Mouse (Mus musculus): ENCODE measurements around the gene Cracr2b. TPM values are rescaled to one million over a fixed set of nuclear protein-coding genes. Genes with fewer than 3 reads are reported as not detected.

The Cracr2b gene
- polyA plus RNA-seq, 1 experiment, result 4.5 TPM

DNA sequence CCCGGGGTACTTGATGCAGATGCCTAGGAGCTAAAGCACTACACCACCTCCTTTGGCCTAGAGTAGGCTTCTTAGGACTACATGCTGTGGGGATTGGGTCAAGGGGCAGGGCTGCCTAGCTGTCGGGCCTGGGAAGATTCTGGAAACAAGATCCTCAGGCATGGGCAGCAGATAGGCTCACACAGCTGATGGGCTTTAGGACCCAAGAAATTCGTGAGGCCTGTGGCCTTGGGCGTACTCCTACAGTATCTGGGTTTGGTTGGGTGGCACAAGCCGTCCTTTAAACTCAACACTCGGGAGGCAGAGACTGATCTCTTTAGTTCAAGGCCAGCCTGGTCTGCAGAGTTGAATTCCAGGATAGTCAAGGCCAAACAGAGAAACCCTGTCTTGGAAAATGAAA lies 11.3 kb downstream of the Cracr2b start:
- peaks cover 33% of the 10 kb centered on the region for H3K36me3 ChIP-seq (ENCODE audit: control insufficient read depth, insufficient read depth)
- H3K79me3 ChIP-seq (ENCODE audit: low read depth), result peaks cover 48% of the 10 kb centered on the region
- no peak overlapping the region for H3K4me3 ChIP-seq (ENCODE audit: insufficient read depth, poor library complexity, severe bottlenecking)
- TF ChIP-seq MYOD1 (IDR thresholded peaks at IDR 0.05; ENCODE audit: control insufficient read depth, insufficient read length, low read depth) (no peak), MAX (IDR thresholded peaks at IDR 0.05) (no peak), FOSL1 (IDR thresholded peaks at IDR 0.05; ENCODE audit: insufficient read depth, low read length, poor library complexity, severe bottlenecking) (no peak), CTCF (IDR thresholded peaks at IDR 0.05; ENCODE audit: control insufficient read depth, insufficient read depth, insufficient read length) (no peak), USF1 (IDR thresholded peaks at IDR 0.05; ENCODE audit: low read depth) (no peak), MYOG (IDR thresholded peaks at IDR 0.05; ENCODE audit: control insufficient read depth, extremely low read depth, insufficient read length) (no peak), CEBPB (IDR thresholded peaks at IDR 0.05; ENCODE audit: low read depth) (no peak)
- H3K27me3 ChIP-seq (ENCODE audit: control insufficient read depth, insufficient read depth, insufficient read length), result no peaks in the 10 kb centered on the region
- H3ac ChIP-seq (ENCODE audit: control insufficient read depth, insufficient read length, low read depth), result no peak overlapping the region
- H3K79me2 ChIP-seq (ENCODE audit: control insufficient read depth, insufficient read depth), result peaks cover 92% of the 10 kb centered on the region

DNA sequence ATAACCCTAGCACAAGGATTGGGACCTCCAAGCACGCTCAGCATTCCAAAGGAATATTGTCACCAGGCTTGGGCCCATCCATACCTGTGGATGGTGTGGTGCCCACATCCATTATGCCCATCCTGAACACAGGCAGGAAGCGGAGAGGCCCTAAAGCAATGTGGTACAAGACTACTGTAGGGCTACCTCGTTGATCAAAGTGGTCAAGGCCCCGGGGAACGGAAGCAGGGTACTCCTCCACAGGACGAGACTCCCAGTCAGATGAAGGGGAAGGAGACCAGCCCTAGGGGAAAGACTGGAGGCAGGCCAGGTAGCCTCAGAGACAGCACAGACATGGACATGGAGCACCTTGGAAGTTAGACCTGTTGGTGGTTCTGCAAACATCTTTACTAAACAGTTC lies 11.9 kb downstream of the Cracr2b start:
- Histone ChIP-seq H3K27me3 (ENCODE audit: control insufficient read depth, insufficient read depth, insufficient read length) (no peaks in the 10 kb centered on the region), H3ac (ENCODE audit: control insufficient read depth, insufficient read length, low read depth) (no peak overlapping the region), H3K79me2 (ENCODE audit: control insufficient read depth, insufficient read depth) (peaks cover 92% of the 10 kb centered on the region), H3K79me3 (ENCODE audit: low read depth) (peaks cover 52% of the 10 kb centered on the region), H3K4me3 (ENCODE audit: insufficient read depth, poor library complexity, severe bottlenecking) (no peak overlapping the region), H3K36me3 (ENCODE audit: control insufficient read depth, insufficient read depth) (peaks cover 33% of the 10 kb centered on the region)
- TF ChIP-seq FOSL1 (IDR thresholded peaks at IDR 0.05; ENCODE audit: insufficient read depth, low read length, poor library complexity, severe bottlenecking), result no peak
- TF ChIP-seq MYOG (IDR thresholded peaks at IDR 0.05; ENCODE audit: control insufficient read depth, extremely low read depth, insufficient read length), result no peak
- TF ChIP-seq USF1 (IDR thresholded peaks at IDR 0.05; ENCODE audit: low read depth), result no peak
- TF ChIP-seq MYOD1 (IDR thresholded peaks at IDR 0.05; ENCODE audit: control insufficient read depth, insufficient read length, low read depth), result no peak
- TF ChIP-seq CTCF (IDR thresholded peaks at IDR 0.05; ENCODE audit: control insufficient read depth, insufficient read depth, insufficient read length), result no peak
- no peak for TF ChIP-seq CEBPB (IDR thresholded peaks at IDR 0.05; ENCODE audit: low read depth)
- TF ChIP-seq MAX (IDR thresholded peaks at IDR 0.05), result no peak

DNA sequence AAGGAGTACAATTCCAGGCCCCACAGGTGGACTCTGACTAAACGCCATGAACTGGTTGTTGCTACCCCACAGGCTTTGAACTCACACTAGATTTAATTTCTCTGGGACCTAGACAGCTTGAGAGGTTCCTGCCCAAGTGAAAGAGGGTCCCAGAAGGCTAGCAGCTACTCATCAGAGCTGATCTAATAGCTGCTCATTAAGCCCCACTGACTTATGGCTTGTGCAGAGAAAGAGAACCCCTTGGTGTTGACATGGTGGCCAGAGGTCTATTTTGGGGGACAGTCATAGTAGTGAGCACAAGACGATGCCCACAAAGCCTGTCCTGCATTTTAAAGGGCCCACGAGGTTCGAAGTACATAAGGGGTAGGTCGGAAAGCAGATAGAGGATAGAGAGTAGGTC lies 13.3 kb downstream of the Cracr2b start:
- peak overlapping the region; percentile 76 for H3K4me3 ChIP-seq (ENCODE audit: insufficient read depth, poor library complexity, severe bottlenecking)
- TF ChIP-seq CTCF (IDR thresholded peaks at IDR 0.05; ENCODE audit: control insufficient read depth, insufficient read depth, insufficient read length) (no peak), MAX (IDR thresholded peaks at IDR 0.05) (no peak), MYOD1 (IDR thresholded peaks at IDR 0.05; ENCODE audit: control insufficient read depth, insufficient read length, low read depth) (no peak), FOSL1 (IDR thresholded peaks at IDR 0.05; ENCODE audit: insufficient read depth, low read length, poor library complexity, severe bottlenecking) (no peak), USF1 (IDR thresholded peaks at IDR 0.05; ENCODE audit: low read depth) (no peak), CEBPB (IDR thresholded peaks at IDR 0.05; ENCODE audit: low read depth) (no peak), MYOG (IDR thresholded peaks at IDR 0.05; ENCODE audit: control insufficient read depth, extremely low read depth, insufficient read length) (no peak)

DNA sequence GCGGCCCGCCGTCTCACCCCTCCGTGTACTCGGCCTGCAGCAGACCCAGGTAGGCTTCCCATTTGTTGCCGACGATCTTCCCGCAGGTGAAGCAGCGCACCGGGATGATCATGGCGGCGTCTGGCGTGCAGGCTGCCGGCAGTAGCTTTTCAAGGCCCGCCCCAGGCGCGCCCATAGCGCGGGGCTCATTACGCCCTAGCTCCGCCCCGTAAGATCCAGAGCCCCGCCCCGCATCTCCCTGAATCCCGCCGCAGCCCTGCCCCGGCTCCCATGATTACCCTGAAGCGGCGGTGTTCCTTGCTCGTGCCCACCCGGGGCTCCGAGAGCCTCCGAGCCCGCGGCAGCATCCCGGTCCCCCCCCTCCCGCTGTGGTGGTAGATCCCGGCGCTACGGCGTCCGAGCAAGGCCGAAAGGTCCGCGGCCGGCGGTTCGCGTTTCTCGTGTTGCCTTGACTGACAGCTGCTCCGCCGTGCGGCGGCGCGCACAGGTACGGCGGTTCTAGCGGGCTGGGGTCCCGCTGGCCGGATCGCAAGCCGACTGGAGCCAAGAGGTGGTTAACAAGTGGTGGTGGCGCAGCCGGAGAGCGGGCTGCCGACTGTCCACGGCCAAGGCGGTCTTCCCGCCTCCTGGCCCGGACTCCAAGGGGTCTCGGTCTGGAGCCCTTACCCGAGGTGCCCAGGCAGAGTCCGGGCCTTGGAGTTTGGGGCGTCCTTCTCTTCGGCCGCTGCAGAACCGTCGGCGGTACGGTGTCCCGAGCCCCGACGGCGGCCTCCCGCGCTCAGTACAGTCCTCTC lies 14.3 kb downstream of the Cracr2b start, which contains the start of the genes Polr2l and Tspan4:
TSS of gene Polr2l (minus strand) at position 122 of the 794 bp plus-strand sequence.
TSS of gene Tspan4 (plus strand) at position 230 of the 794 bp plus-strand sequence.
- Histone ChIP-seq H3K36me3 (ENCODE audit: control insufficient read depth, insufficient read depth) (peaks cover 27% of the 10 kb centered on the region), H3K4me3 (ENCODE audit: insufficient read depth, poor library complexity, severe bottlenecking) (peak within 1 kb of the TSS; percentile 76), H3ac (ENCODE audit: control insufficient read depth, insufficient read length, low read depth) (peak within 1 kb of the TSS; percentile 87), H3K79me3 (ENCODE audit: low read depth) (peaks cover 58% of the 10 kb centered on the region), H3K27me3 (ENCODE audit: control insufficient read depth, insufficient read depth, insufficient read length) (no peaks in the 10 kb centered on the region), H3K79me2 (ENCODE audit: control insufficient read depth, insufficient read depth) (peaks cover 94% of the 10 kb centered on the region)
- TF ChIP-seq CTCF (IDR thresholded peaks at IDR 0.05; ENCODE audit: control insufficient read depth, insufficient read depth, insufficient read length) (no peak), MYOD1 (IDR thresholded peaks at IDR 0.05; ENCODE audit: control insufficient read depth, insufficient read length, low read depth) (no peak), FOSL1 (IDR thresholded peaks at IDR 0.05; ENCODE audit: insufficient read depth, low read length, poor library complexity, severe bottlenecking) (no peak), CEBPB (IDR thresholded peaks at IDR 0.05; ENCODE audit: low read depth) (no peak)

More for the DNA sequence above, 13.3 kb downstream of the Cracr2b start:
- H3ac ChIP-seq (ENCODE audit: control insufficient read depth, insufficient read length, low read depth), result peak overlapping the region; percentile 87
- H3K79me3 ChIP-seq (ENCODE audit: low read depth), result peaks cover 58% of the 10 kb centered on the region
- peaks cover 33% of the 10 kb centered on the region for H3K36me3 ChIP-seq (ENCODE audit: control insufficient read depth, insufficient read depth)
- H3K79me2 ChIP-seq (ENCODE audit: control insufficient read depth, insufficient read depth), result peaks cover 94% of the 10 kb centered on the region
- H3K27me3 ChIP-seq (ENCODE audit: control insufficient read depth, insufficient read depth, insufficient read length), result no peaks in the 10 kb centered on the region

DNA sequence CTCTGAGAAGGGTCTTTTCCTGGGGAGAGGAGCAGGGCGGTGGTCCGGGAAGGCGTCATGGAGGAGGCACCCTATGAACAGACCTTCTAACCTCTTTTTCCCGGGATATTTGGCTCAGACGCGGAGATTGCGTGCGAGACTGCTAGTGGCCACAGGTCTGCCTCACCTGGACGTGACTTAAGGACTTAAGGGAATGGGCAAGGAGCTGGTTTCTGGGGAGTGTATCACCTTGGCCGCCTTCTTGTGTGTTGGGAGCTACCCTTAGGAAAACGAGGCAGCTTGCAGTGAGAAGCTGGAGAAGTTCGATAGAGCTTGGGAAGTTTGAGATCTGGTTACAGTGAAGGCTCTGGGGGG lies 14.9 kb downstream of the Cracr2b start:
- TF ChIP-seq MYOG (IDR thresholded peaks at IDR 0.05; ENCODE audit: control insufficient read depth, extremely low read depth, insufficient read length), result no peak
- no peak for TF ChIP-seq CTCF (IDR thresholded peaks at IDR 0.05; ENCODE audit: control insufficient read depth, insufficient read depth, insufficient read length)
- TF ChIP-seq USF1 (IDR thresholded peaks at IDR 0.05; ENCODE audit: low read depth), result no peak
- TF ChIP-seq FOSL1 (IDR thresholded peaks at IDR 0.05; ENCODE audit: insufficient read depth, low read length, poor library complexity, severe bottlenecking), result no peak
- no peak for TF ChIP-seq CEBPB (IDR thresholded peaks at IDR 0.05; ENCODE audit: low read depth)
- Histone ChIP-seq H3K27me3 (ENCODE audit: control insufficient read depth, insufficient read depth, insufficient read length) (no peaks in the 10 kb centered on the region), H3K36me3 (ENCODE audit: control insufficient read depth, insufficient read depth) (peaks cover 21% of the 10 kb centered on the region), H3K4me3 (ENCODE audit: insufficient read depth, poor library complexity, severe bottlenecking) (peak overlapping the region; percentile 76), H3K79me2 (ENCODE audit: control insufficient read depth, insufficient read depth) (peaks cover 94% of the 10 kb centered on the region), H3K79me3 (ENCODE audit: low read depth) (peaks cover 60% of the 10 kb centered on the region), H3ac (ENCODE audit: control insufficient read depth, insufficient read length, low read depth) (peak overlapping the region; percentile 75)

Data from C2C12 (cell line).